Mouse (Mus musculus) testis, adult 2 months (tissue): ENCODE data around the gene Siva1.

Source experiments
- CTCF ChIP-seq: fragments of 200-500 bp; IDR thresholded peaks from 2 replicates; pipeline ENCODE4 v1.5.1; 2012; ENCODE audit warnings: low read depth, mild to moderate bottlenecking, inconsistent platforms, low read length, moderate library complexity; ENCODE audit not compliant: control insufficient read depth, insufficient read depth, insufficient replicate concordance
- POLR2A ChIP-seq: fragments of 200-500 bp; IDR thresholded peaks from 2 replicates; pipeline ENCODE4 v1.6.1; 2012; ENCODE audit warnings: low read depth, mild to moderate bottlenecking, inconsistent platforms, low read length, moderate library complexity; ENCODE audit not compliant: control insufficient read depth

DNA sequence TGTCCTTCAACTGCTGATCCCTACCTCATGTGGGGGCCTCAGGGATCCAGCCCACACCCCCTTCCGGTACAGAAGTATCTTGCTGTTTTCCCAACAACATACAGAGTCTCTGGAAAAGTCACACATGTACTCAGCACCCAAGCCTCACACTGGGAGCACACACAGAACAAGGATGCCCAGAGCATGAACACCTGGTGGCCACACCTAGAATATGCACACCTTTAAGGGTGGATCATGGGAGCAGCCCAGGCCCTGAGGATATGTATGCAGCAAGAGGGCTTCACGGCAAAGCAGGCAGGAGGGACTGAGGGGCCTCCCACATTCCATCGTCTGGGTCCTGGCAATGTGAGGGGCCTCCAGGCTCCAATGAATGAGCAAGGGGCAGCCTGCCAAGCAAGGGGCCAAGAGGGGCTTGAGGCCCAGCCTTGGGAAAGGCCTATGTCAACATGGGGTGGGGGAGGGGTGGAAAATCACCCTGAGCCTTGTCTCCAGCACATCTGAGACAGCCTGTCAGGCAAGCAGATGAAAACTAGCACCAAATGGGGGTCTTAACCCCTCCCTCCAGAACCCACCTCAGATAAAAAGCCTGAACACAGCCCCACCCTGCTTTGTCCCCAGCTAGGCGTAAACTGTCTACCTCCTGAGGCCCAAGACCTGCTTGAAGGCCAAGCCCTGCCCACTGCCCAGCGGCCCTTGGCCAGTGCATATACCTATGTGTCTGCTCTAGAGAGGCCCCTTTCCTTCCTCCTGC is 16.3 kb downstream of the Siva1 start:
- TF ChIP-seq POLR2A (no peak), CTCF (no peak)
